Mouse (Mus musculus): ENCODE measurements around the gene Hs3st3b1.

- TF ChIP-seq POLR2A (IDR thresholded peaks at IDR 0.05; ENCODE audit: extremely low read depth, insufficient read depth, low read length): no peak
- no peak for TF ChIP-seq CTCF (IDR thresholded peaks at IDR 0.05; ENCODE audit: extremely low read depth, insufficient read depth, low read length)
Measured at GRCm38 (mm10) chr11:63850261-63850660, 71.8 kb downstream of the Hs3st3b1 start.

All from cortical plate, adult 2 months (tissue).